Mouse (Mus musculus): ENCODE results near the gene Gm853. TPM values are rescaled to one million over a fixed set of nuclear protein-coding genes. Genes with fewer than 3 reads are reported as not detected.
A peak's percentile ranks its signal among the peaks of the same experiment; 100 is the strongest.

Gm853 gene
- total and polyA plus RNA-seq, 2 experiments from 2014 or later, result not detected

DNA sequence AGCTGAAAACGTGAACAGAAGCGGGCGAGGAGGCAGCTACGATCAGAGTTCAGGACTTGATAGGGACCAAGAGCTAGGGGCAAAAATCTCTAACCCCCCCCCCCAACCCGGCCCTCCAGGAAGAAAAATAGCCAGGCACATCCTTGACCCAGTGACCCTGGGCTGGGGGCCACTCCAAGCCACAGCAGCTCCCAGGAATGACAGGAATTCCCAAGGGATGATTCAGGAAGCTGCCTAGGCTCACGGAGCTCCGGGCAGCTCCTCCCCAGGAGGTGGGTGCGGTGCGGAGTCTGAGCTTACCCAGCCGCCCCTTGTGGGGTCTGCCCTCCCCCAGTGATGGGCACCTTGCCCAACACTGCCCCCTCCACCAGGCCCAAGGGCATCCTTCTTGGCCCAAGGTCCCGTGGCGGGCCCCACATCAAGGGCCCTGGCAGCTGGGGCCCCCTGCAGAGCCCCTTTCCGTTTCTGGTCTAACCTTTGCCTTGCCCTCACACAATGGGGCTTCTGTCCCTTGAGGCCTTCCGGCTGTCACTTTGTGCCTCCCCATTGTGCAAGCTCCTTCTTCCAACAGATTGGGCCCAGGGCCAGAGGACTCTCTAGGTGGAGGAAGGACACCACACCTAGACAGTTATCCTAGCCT, 47.0 kb downstream of the Gm853 start, which contains the start of gene Tinagl1:
Gene Tinagl1 (minus strand): TSS at position 51 of the 640 bp plus-strand sequence.
- Histone ChIP-seq H3K4me2 (ENCODE audit: low read depth, low read length) (peak within 1 kb of the TSS; percentile 64), H3K27ac (ENCODE audit: low read depth) (peak within 1 kb of the TSS; percentile 72), H3K4me1 (ENCODE audit: control insufficient read depth, insufficient read depth) (peaks cover 44% of the 10 kb centered on the region), H3K27me3 (ENCODE audit: control insufficient read depth, insufficient read depth, low read length) (no peaks in the 10 kb centered on the region), H3K9me3 (replicated peaks; ENCODE audit: control insufficient read depth, low read length) (no peaks in the 10 kb centered on the region), H3K9ac (replicated peaks; ENCODE audit: low read depth, low read length) (peak within 1 kb of the TSS; percentile 45), H3K4me3 (ENCODE audit: low read depth, low read length) (peak within 1 kb of the TSS; percentile 48), H3K36me3 (replicated peaks; ENCODE audit: control insufficient read depth, insufficient read depth, low read length) (no peaks in the 10 kb centered on the region)
- ATAC-seq (ENCODE audit: insufficient read depth, low read depth) (0 out of 2 replicates have a peak, but pooled peaks have one; percentile 3), DNase-seq (ENCODE audit: low spot score) (no peak)
- WGBS, result 10% methylated on average over 14 of the region's 14 CpGs
- TF ChIP-seq CTCF (IDR thresholded peaks at IDR 0.05; ENCODE audit: low read depth) (no peak), EP300 (IDR thresholded peaks at IDR 0.05; ENCODE audit: low read depth) (peak; percentile 56; the same call in 1 of the 2 replicates)

DNA sequence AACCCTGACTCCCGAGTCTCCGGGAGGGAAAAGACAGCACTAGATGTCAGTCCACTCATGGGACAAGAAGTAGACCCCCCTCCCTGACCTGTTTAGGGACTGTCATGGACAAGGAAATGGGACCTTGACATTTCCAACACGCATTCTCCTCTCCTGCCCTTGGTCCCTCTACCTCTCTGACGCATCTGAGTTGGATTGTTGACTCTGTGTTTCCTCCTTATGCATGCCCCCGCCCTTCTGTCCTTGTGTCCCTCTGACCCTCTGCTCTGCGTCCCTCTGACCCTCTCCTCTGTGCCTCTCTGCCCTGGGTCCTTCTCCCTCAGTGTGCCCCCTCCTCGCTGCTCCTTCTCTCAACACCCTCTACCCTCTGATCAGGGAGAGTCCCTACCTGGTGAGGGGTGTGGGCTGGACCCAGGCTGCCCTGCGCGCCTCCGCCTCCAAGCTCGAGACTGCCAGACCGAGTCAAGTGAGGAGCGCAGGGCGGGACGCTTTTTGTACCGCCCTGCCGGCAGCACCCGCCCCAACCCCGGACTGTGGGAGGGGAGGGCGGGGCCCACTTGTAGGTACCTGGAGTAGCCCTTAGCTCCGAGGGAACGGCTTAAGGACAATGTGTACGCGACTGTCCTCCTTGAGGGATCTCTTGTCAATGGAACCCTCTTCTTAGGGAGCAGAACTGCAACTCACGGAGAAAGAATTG, 47.7 kb downstream of the Gm853 start:
- ATAC-seq (ENCODE audit: insufficient read depth, low read depth), result peak; percentile 65
- DNase-seq (ENCODE audit: low spot score), result peak; percentile 64
- TF ChIP-seq CTCF (IDR thresholded peaks at IDR 0.05; ENCODE audit: low read depth) (no peak; the same call in 1 of the 2 replicates), EP300 (IDR thresholded peaks at IDR 0.05; ENCODE audit: low read depth) (no peak)
- H3K36me3 ChIP-seq (replicated peaks; ENCODE audit: control insufficient read depth, insufficient read depth, low read length), result no peaks in the 10 kb centered on the region
- WGBS, result 3% methylated on average over 25 of the region's 25 CpGs
- H3K4me1 ChIP-seq (ENCODE audit: control insufficient read depth, insufficient read depth), result peaks cover 44% of the 10 kb centered on the region
- peak overlapping the region; percentile 48 for H3K4me3 ChIP-seq (ENCODE audit: low read depth, low read length)
- H3K27me3 ChIP-seq (ENCODE audit: control insufficient read depth, insufficient read depth, low read length), result no peaks in the 10 kb centered on the region
- no peaks in the 10 kb centered on the region for H3K9me3 ChIP-seq (replicated peaks; ENCODE audit: control insufficient read depth, low read length)
- H3K27ac ChIP-seq (ENCODE audit: low read depth), result peak overlapping the region; percentile 72
- peak overlapping the region; percentile 64 for H3K4me2 ChIP-seq (ENCODE audit: low read depth, low read length)
- peak overlapping the region; percentile 45 for H3K9ac ChIP-seq (replicated peaks; ENCODE audit: low read depth, low read length)

DNA sequence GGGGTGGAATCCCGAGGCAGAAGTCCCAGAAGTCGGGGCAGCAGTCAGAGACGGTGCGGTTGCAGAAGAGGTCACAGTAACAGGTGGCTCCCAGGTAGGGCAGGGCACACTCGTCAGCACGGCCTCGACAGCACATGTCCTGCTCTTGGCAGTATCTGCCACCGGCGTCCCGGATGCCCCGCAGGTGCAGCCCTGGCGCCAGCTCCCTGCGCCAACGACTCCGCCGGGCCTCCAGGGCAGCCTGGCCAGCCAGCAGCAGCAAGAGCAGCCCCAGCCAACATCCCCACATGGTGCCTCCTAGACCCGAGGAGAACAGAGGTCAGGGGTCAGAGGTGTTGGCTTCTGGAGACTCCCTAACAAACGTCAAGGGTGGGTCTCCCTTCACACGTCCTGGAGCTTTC, 48.3 kb downstream of the Gm853 start:
- ATAC-seq (ENCODE audit: insufficient read depth, low read depth) (no peak), DNase-seq (ENCODE audit: low spot score) (no peak)
- TF ChIP-seq EP300 (IDR thresholded peaks at IDR 0.05; ENCODE audit: low read depth) (no peak), CTCF (IDR thresholded peaks at IDR 0.05; ENCODE audit: low read depth) (no peak)
- H3K27ac ChIP-seq (ENCODE audit: low read depth), result peak overlapping the region; percentile 72
- peaks cover 45% of the 10 kb centered on the region for H3K4me1 ChIP-seq (ENCODE audit: control insufficient read depth, insufficient read depth)
- H3K4me3 ChIP-seq (ENCODE audit: low read depth, low read length), result peak overlapping the region; percentile 48
- H3K36me3 ChIP-seq (replicated peaks; ENCODE audit: control insufficient read depth, insufficient read depth, low read length), result no peaks in the 10 kb centered on the region
- H3K4me2 ChIP-seq (ENCODE audit: low read depth, low read length), result peak overlapping the region; percentile 64
- H3K27me3 ChIP-seq (ENCODE audit: control insufficient read depth, insufficient read depth, low read length), result no peaks in the 10 kb centered on the region
- H3K9me3 ChIP-seq (replicated peaks; ENCODE audit: control insufficient read depth, low read length), result no peaks in the 10 kb centered on the region
- peak overlapping the region; percentile 45 for H3K9ac ChIP-seq (replicated peaks; ENCODE audit: low read depth, low read length)
- whole genome bisulfite sequencing, result 36% methylated on average over 19 of the region's 19 CpGs

DNA sequence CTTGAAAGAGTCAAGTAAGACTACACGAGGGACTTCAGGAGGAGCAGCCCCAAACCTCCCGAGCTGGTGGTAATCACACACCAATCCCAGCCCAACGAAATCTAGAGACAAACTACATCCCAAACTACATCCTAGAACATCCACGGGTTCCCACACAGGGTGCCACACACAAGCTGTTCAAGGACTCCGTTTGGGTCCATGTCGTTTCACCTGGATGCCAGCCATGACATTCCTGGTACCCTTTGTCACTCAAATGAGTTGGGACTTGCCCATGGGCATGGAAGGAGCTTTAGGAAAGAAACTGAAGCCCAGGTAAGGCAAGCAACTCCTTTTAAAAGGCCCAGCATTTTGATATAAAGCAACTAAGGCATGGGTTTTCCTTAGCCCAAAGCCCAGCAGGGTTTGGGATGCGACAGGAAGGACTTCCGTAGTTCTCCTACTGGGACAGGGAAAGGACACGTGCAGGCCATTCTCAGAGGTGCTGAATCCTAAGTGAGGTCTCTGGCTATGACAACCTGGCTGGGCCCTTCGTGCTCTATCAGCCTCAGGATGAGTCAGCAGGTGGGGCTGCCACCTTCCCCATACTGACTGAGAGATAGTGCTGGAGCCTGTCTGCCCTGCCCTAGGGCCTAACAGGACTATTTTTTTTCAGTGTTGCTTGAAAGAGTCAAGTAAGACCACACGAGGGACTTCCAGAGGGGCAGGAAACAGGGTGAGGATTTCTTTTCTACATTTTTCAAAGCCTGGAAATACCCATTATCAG, 49.0 kb downstream of the Gm853 start:
- no peak for ATAC-seq (ENCODE audit: insufficient read depth, low read depth)
- no peak for DNase-seq (ENCODE audit: low spot score)
- Histone ChIP-seq H3K4me3 (ENCODE audit: low read depth, low read length) (peak overlapping the region; percentile 48), H3K9me3 (replicated peaks; ENCODE audit: control insufficient read depth, low read length) (no peaks in the 10 kb centered on the region), H3K9ac (replicated peaks; ENCODE audit: low read depth, low read length) (no peak overlapping the region; the same call in 1 of the 2 replicates), H3K36me3 (replicated peaks; ENCODE audit: control insufficient read depth, insufficient read depth, low read length) (no peaks in the 10 kb centered on the region), H3K27me3 (ENCODE audit: control insufficient read depth, insufficient read depth, low read length) (no peaks in the 10 kb centered on the region), H3K4me1 (ENCODE audit: control insufficient read depth, insufficient read depth) (peaks cover 52% of the 10 kb centered on the region), H3K27ac (ENCODE audit: low read depth) (peak overlapping the region; percentile 72), H3K4me2 (ENCODE audit: low read depth, low read length) (peak overlapping the region; percentile 64)
- TF ChIP-seq EP300 (IDR thresholded peaks at IDR 0.05; ENCODE audit: low read depth) (no peak), CTCF (IDR thresholded peaks at IDR 0.05; ENCODE audit: low read depth) (no peak)
- WGBS, result 57% methylated on average over 11 of the region's 11 CpGs
